Mouse (Mus musculus) thymus, adult 2 months (tissue): ENCODE results near the gene Gemin5.

Source experiments
- CTCF ChIP-seq: fragments of 200-500 bp; IDR thresholded peaks from 2 replicates; pipeline ENCODE4 v1.5.1; 2012; ENCODE audit warnings: mild to moderate bottlenecking, control low read depth, low read length, moderate library complexity, borderline replicate concordance; ENCODE audit not compliant: control insufficient read depth, poor library complexity, insufficient read depth; ENCODE audit errors: extremely low read depth
- POLR2A ChIP-seq: fragments of 200-500 bp; IDR thresholded peaks from 2 replicates; pipeline ENCODE4 v1.6.1; 2012; ENCODE audit warnings: mild to moderate bottlenecking, low read length, control low read depth, moderate library complexity; ENCODE audit not compliant: control insufficient read depth, poor library complexity, insufficient read depth; ENCODE audit errors: extremely low read depth

- TF ChIP-seq CTCF (no peak), POLR2A (no peak)
These were observed 45.5 kb upstream of the Gemin5 start for GRCm38 (mm10) chr11:58213673-58214342.
